Mouse (Mus musculus) neural tube, embryonic 12.5 days (tissue): ENCODE data around the gene Smpd3. TPM values are rescaled to one million over a fixed set of nuclear protein-coding genes. Genes with fewer than 3 reads are reported as not detected.

Experiments
- ATAC-seq: fragments of 200-750 bp; cut with Nextera tagmentation; 2 replicates; pipeline ENCODE4 v1.8.0; 2017; ENCODE audit warnings: low read depth, mild to moderate bottlenecking, moderate TSS enrichment, moderate library complexity; ENCODE audit not compliant: low FRiP score
- H3K27ac ChIP-seq: fragments of 300-500 bp; sonication (generic); 2 replicates; pipeline ENCODE4 v1.5.1; 2016
- H3K27me3 ChIP-seq: fragments of 300-500 bp; sonication (generic); replicated peaks from 2 replicates; pipeline ENCODE4 v1.6.1; 2016; ENCODE audit warnings: mild to moderate bottlenecking
- H3K36me3 ChIP-seq: fragments of 300-500 bp; sonication (generic); 2 replicates; pipeline ENCODE4 v1.6.1; 2016; ENCODE audit warnings: mild to moderate bottlenecking
- H3K4me1 ChIP-seq: fragments of 300-500 bp; sonication (generic); 2 replicates; pipeline ENCODE4 v1.6.1; 2016
- H3K4me2 ChIP-seq: fragments of 300-500 bp; sonication (generic); replicated peaks from 2 replicates; pipeline ENCODE4 v1.6.1; 2016; ENCODE audit warnings: mild to moderate bottlenecking
- H3K4me3 ChIP-seq: fragments of 300-500 bp; sonication (generic); 2 replicates; pipeline ENCODE4 v1.5.1; 2016
- H3K9ac ChIP-seq: fragments of 300-500 bp; sonication (generic); 2 replicates; pipeline ENCODE4 v1.6.1; 2016; ENCODE audit warnings: mild to moderate bottlenecking
- H3K9me3 ChIP-seq: fragments of 300-500 bp; sonication (generic); 2 replicates; pipeline ENCODE4 v1.6.1; 2016; ENCODE audit warnings: mild to moderate bottlenecking
- WGBS: fragments of 180-500 bp; shearing (Covaris S2); methylation state at CpG from one replicate; pipeline ENCODE4 v1.1.7; 2016; 5-methylcytosine and 5-hydroxymethylcytosine counted together
- polyA plus RNA-seq: library from polyadenylated mRNA; unstranded; fragments of >200 nt; fragmentation: Nextera tagmentation; extraction: Ambion mirVana; gene quantifications from 2 replicates; pipeline ENCODE4 v1.2.1, GENCODE M21; 2016

Smpd3 gene
- polyA plus RNA-seq, result 31.8 and 34.2 TPM in 2 replicates

DNA sequence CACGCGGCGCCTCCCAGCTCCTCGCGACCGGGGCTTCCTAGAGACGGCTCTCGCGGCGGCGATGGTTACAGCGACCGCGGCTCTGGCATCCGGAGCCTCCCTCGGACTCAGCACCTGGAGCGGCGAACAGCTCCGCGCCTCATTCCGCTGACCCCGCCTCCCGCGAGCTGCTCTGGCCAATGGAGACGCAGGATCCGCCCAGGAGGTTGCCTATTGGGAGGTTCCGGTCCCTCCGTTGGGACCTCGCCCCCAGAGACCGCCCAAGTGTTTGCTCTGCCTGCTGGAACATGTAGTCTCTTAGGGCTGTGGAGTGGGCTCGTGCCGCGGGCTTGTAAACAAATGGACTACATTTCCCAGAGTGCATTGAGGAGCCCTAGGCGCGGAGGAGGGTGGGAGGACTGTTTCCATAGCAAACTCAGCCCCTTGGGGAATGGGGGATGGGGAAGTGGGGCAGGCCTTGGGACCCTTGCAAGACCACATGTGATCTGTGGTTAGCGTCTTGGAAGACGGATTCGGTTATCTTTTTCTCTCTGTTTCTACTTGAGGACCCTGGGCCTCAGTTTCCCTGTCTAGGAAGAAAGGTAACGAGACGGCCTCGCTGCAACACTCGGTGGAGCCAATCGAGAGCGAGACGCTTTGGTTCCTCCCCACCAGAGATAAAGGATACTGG, at the start of gene Smpd3:
TSS of gene Smpd3 (minus strand) at position 137 of the 670 bp plus-strand sequence.
- WGBS, result under 1% methylated on average over 45 of the region's 45 CpGs
- H3K4me2 ChIP-seq, result peak within 1 kb of the TSS; percentile 75
- peak; percentile 99 for ATAC-seq
- H3K36me3 ChIP-seq, result no peaks in the 10 kb centered on the region
- H3K27me3 ChIP-seq, result no peaks in the 10 kb centered on the region
- peaks cover 26% of the 10 kb centered on the region for H3K4me1 ChIP-seq
- no peaks in the 10 kb centered on the region for H3K9me3 ChIP-seq
- peak within 1 kb of the TSS; percentile 57 for H3K27ac ChIP-seq
- H3K4me3 ChIP-seq, result peak within 1 kb of the TSS; percentile 63
- H3K9ac ChIP-seq, result peak within 1 kb of the TSS; percentile 86

DNA sequence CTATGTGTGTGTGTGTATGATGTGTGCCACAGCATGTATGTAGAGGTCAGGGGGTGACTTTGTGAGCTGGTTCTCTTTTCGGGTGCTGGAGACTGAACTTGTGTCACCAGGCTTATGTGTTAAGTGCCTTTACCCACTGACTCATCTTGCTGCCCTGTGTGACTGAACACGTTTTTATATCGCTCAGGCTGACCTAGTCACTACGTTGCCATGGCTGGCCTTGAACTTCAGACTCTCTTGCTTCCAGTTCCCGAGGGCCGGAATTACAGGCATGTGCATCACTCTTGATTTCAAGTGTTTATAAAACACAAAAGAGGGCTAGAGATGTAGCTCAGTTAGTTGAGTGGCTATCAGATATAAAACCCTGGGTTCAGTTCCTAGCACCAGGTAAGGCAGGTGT, 43.2 kb upstream of the Smpd3 start:
- Histone ChIP-seq H3K4me1 (peaks cover 7% of the 10 kb centered on the region; the same call in 1 of the 2 replicates), H3K4me2 (no peak overlapping the region), H3K27me3 (no peaks in the 10 kb centered on the region), H3K4me3 (no peak overlapping the region), H3K9ac (no peak overlapping the region), H3K27ac (no peak overlapping the region), H3K9me3 (no peaks in the 10 kb centered on the region), H3K36me3 (no peaks in the 10 kb centered on the region)
- 91% methylated on average over 6 of the region's 6 CpGs for WGBS
- no peak for ATAC-seq

DNA sequence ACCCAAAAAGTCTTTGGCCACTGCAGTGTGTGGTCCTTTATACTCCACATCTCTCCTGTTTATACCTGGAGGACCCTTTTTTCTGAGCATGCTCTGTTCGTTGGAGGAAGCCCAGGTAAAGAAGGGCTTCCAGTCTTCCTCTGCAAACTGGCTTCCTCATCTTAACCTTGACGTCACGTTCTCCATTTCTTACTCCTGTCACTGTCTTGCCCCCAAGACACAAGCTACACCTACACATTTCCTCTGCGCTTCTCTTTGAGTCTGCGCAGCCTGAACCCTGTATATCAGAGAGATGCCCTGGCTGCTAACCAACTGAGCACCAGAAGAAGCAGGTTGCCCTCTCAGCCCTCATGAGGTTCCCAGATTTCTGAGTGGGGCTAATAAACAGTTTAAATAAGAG, 41.6 kb upstream of the Smpd3 start:
- ATAC-seq, result no peak
- H3K36me3 ChIP-seq, result no peaks in the 10 kb centered on the region
- H3K27me3 ChIP-seq, result no peaks in the 10 kb centered on the region
- H3K4me1 ChIP-seq, result peaks cover 7% of the 10 kb centered on the region; the same call in 1 of the 2 replicates
- no peak overlapping the region for H3K9ac ChIP-seq
- no peak overlapping the region for H3K27ac ChIP-seq
- no peak overlapping the region for H3K4me2 ChIP-seq
- H3K9me3 ChIP-seq, result no peaks in the 10 kb centered on the region
- WGBS, result 91% methylated on average over 5 of the region's 5 CpGs
- no peak overlapping the region for H3K4me3 ChIP-seq

DNA sequence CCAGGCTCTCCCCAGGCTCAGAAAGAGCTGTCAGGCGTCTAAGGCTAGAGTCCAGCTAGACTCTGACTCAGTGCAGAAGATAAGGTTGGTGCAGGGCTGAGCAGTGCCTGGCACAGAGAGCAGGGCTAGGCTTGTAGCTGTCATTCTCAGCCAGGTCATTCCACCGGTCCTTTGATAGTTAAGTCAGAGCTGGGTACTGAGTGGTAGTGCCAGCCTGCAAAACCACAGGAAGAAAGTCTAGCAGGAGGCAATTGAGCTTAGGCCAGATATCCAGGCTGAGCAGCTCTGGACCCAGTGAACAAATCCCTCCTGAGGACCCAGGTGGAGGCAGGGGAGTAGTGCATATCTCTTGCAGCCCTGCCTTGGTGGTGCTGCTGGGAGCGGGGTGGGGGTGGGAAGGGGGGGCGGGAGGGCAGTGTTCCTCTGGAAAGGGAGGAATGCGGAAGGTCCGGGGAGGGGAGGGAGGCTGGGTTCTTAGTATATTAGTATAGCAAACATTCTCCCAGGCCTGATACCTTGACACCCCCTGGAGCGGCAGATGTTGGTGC, 40.8 kb upstream of the Smpd3 start:
- H3K4me2 ChIP-seq, result no peak overlapping the region
- H3K9ac ChIP-seq, result no peak overlapping the region
- no peaks in the 10 kb centered on the region for H3K27me3 ChIP-seq
- H3K27ac ChIP-seq, result no peak overlapping the region
- 75% methylated on average over 7 of the region's 7 CpGs for WGBS
- ATAC-seq, result no peak
- peaks cover 7% of the 10 kb centered on the region; the same call in 1 of the 2 replicates for H3K4me1 ChIP-seq
- H3K36me3 ChIP-seq, result no peaks in the 10 kb centered on the region
- H3K4me3 ChIP-seq, result no peak overlapping the region
- H3K9me3 ChIP-seq, result no peaks in the 10 kb centered on the region

DNA sequence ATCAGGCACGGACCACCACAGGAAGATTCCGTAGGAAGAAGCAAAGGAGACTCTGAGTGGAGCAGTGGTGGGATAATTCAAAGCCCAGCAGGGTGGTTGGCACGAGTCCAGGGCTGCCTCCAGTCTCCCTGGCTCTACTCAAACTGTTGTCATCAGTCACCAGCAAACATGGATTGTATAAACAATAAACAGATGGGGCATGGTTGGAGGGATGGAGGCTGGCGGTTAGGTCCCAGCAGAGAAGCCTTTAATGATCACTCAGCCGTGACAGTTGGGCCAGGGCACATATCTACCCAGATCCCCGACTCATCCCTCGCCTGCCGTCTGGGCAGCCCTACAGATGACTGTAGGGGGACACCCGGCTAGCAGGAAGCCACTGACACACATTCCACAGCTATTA, 39.1 kb upstream of the Smpd3 start:
- H3K4me2 ChIP-seq, result no peak overlapping the region
- no peaks in the 10 kb centered on the region for H3K27me3 ChIP-seq
- H3K36me3 ChIP-seq, result no peaks in the 10 kb centered on the region
- no peak overlapping the region for H3K27ac ChIP-seq
- no peak overlapping the region for H3K4me3 ChIP-seq
- H3K9me3 ChIP-seq, result no peaks in the 10 kb centered on the region
- peaks cover 7% of the 10 kb centered on the region; the same call in 1 of the 2 replicates for H3K4me1 ChIP-seq
- 34% methylated on average over 9 of the region's 9 CpGs for WGBS
- H3K9ac ChIP-seq, result no peak overlapping the region
- 0 out of 2 replicates have a peak, but pooled peaks have one; percentile 33 for ATAC-seq

DNA sequence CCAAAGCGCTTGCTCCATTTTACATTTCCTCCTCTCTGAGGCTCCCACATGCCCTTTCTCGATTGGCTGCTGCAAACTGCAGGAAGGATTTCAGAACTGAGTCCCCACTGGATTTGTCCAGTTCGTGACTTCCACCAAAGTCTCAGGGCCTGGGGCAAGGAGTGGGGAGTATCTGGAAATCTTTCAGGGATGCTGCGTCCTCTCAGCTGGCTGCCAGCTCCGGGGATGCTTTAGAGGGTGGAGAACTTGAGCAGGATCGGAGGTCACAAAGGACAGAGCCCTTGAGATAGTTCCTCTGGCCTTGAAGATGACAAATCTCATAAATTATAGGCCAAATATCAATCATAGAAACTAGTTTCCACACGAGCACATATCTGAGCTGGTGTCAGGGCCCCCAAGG, 38.2 kb upstream of the Smpd3 start:
- Histone ChIP-seq H3K36me3 (no peaks in the 10 kb centered on the region), H3K4me2 (no peak overlapping the region), H3K4me1 (peaks cover 7% of the 10 kb centered on the region; the same call in 1 of the 2 replicates), H3K27me3 (no peaks in the 10 kb centered on the region), H3K9me3 (no peaks in the 10 kb centered on the region), H3K27ac (no peak overlapping the region), H3K4me3 (no peak overlapping the region), H3K9ac (no peak overlapping the region)
- WGBS, result 79% methylated on average over 7 of the region's 7 CpGs
- no peak for ATAC-seq

DNA sequence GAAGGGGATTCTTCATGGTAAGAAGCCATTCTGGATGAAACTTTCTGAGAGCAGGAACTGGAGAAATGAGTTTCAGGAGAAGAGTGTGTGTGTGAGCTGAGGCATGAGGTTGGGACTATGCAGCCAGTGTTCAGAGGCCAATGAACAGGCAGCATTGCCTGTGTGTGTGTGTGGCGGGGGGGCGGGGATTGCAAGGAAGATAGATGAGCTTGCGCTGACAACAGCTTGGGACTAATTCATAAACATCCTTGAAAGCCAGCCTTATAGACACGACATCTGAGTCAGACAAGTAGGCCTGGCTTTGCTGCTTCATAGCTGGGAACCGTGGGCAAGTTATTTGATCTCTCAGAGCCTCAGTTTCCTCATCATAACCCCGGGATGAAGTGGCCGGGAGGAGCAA, 31.3 kb upstream of the Smpd3 start:
- Histone ChIP-seq H3K36me3 (no peaks in the 10 kb centered on the region), H3K9me3 (no peaks in the 10 kb centered on the region), H3K27ac (no peak overlapping the region), H3K9ac (no peak overlapping the region), H3K4me2 (no peak overlapping the region), H3K4me3 (no peak overlapping the region), H3K27me3 (no peaks in the 10 kb centered on the region), H3K4me1 (no peaks in the 10 kb centered on the region)
- 89% methylated on average over 7 of the region's 7 CpGs for WGBS
- no peak for ATAC-seq

DNA sequence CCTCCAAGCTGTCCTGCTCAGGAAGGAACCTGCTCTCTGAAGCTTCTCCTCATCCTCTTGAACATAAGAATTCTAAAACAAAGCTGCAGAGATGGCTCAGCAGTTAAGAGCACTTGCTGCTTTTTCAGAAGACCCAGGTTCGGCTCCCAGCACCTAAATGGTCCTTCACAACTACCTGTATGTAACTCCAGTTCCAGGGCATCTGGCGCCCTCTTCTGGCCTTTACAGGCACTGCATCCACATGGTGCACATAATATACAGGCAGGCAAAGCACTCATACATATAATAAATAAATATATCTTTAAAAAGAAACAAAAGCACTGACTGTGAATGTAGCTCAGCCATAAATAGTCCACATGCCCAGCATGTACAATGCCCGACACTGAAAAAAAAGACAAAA, 30.7 kb upstream of the Smpd3 start:
- 76% methylated on average over 3 of the region's 3 CpGs for WGBS
- H3K4me2 ChIP-seq, result no peak overlapping the region
- H3K9ac ChIP-seq, result no peak overlapping the region
- H3K36me3 ChIP-seq, result no peaks in the 10 kb centered on the region
- no peaks in the 10 kb centered on the region for H3K27me3 ChIP-seq
- no peaks in the 10 kb centered on the region for H3K4me1 ChIP-seq
- H3K9me3 ChIP-seq, result no peaks in the 10 kb centered on the region
- no peak overlapping the region for H3K27ac ChIP-seq
- no peak overlapping the region for H3K4me3 ChIP-seq
- no peak for ATAC-seq

DNA sequence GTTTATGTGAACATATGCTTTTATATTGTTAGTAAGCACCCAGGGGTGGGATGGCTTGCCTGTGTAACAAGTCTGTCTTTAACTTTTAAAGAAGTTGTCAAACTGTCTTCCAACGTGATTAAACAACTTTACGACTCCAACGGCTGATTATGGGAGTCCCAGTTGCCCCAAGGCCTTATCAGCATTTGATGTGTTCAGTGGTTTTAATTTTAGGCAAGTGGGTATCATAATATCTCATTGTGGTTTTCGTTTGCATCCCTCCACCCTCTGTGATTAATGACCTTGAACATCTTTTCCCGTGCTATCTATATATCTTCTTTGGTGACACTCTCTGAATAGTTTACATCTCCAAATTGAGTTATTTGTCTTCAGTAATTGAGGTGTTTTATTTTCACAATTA, 27.0 kb upstream of the Smpd3 start:
- H3K27me3 ChIP-seq, result no peaks in the 10 kb centered on the region
- H3K27ac ChIP-seq, result no peak overlapping the region
- 67% methylated on average over 5 of the region's 5 CpGs for WGBS
- no peaks in the 10 kb centered on the region for H3K36me3 ChIP-seq
- H3K9ac ChIP-seq, result no peak overlapping the region
- ATAC-seq, result no peak
- H3K4me2 ChIP-seq, result no peak overlapping the region
- H3K4me1 ChIP-seq, result no peaks in the 10 kb centered on the region
- no peaks in the 10 kb centered on the region for H3K9me3 ChIP-seq
- H3K4me3 ChIP-seq, result no peak overlapping the region

DNA sequence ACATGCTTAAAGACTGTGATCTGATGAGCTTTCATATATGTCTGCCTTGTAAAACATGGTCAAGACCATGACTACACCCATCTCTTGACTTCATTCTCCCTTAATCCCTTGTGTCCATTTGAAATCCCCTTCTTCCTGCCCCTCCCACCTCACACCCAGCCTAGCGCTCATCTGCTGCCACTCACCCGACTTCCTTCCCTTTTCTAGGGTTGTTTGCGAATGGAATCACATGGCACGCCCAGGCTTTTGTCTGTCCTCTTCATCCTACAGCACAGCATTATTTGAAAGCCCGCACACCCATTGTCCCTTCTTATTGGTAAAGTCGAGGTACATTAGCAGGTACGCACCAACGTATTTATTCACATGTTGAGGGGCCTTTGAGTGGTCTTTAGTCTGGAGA, 26.5 kb upstream of the Smpd3 start:
- H3K9ac ChIP-seq, result no peak overlapping the region
- no peaks in the 10 kb centered on the region for H3K36me3 ChIP-seq
- H3K4me3 ChIP-seq, result no peak overlapping the region
- H3K9me3 ChIP-seq, result no peaks in the 10 kb centered on the region
- H3K27me3 ChIP-seq, result no peaks in the 10 kb centered on the region
- no peak overlapping the region for H3K4me2 ChIP-seq
- 72% methylated on average over 8 of the region's 8 CpGs for WGBS
- H3K27ac ChIP-seq, result no peak overlapping the region
- ATAC-seq, result no peak
- H3K4me1 ChIP-seq, result no peaks in the 10 kb centered on the region

DNA sequence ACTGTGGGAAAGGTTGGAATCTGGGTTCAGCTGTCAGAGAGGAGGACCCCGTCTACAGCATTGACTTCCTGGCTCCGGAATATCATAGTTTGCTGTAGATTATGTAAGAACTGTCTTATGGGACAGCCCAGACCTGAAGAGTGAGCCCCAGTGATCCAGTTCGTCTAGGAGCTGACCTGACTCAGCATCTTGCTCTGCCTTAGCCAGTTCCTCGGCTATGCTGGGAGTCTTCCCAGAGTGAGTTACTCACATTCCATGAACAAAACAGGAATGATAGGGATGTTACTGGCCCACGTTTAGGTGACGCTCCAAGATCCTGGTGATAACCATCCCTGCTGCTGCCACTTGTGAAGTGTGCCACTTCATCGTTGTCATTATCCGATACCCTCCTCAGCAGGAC, 25.5 kb upstream of the Smpd3 start:
- Histone ChIP-seq H3K4me1 (no peaks in the 10 kb centered on the region), H3K27me3 (no peaks in the 10 kb centered on the region), H3K27ac (no peak overlapping the region), H3K4me2 (no peak overlapping the region), H3K36me3 (no peaks in the 10 kb centered on the region), H3K9me3 (no peaks in the 10 kb centered on the region), H3K9ac (no peak overlapping the region), H3K4me3 (no peak overlapping the region)
- WGBS, result 87% methylated on average over 8 of the region's 8 CpGs
- no peak for ATAC-seq

DNA sequence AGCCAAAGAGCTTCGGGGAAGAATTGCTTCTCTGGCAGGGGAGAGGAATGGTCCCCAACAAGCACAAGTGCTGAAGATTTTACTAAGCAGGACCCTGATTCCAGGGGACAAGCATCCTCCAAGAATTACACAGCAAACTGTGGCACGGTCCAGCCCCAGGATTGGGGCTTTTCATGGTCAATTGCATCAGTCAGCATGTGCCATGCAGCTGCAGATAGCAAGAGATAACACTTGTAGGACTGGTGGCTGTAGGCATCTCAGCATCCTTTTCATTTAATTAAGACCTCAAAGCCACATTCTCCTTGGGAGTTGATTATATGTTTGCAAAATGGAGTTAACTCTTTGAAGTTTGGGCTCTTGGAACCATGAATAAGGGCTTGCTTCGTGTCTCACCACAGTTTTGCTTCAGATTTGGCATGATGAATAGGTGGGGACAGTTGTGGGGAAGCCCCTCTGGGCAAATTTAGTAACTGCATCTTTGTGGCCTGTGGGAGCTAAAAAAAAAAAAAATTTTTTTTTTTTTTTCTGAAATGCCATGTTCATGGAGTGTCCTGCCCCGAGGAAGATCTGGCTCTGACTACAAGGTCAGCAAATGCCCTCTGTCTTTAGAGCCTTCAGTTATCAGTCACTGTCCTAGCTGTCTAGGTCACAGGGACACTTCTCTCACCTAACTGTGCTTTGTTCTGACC, 22.0 kb upstream of the Smpd3 start:
- Histone ChIP-seq H3K4me1 (no peaks in the 10 kb centered on the region), H3K4me2 (no peak overlapping the region), H3K27me3 (no peaks in the 10 kb centered on the region), H3K4me3 (no peak overlapping the region), H3K27ac (no peak overlapping the region), H3K36me3 (no peaks in the 10 kb centered on the region), H3K9ac (no peak overlapping the region), H3K9me3 (no peaks in the 10 kb centered on the region)
- no peak for ATAC-seq
- 80% methylated on average over 4 of the region's 4 CpGs for WGBS
